Mouse (Mus musculus) heart, embryonic 15.5 days (tissue): Measurements from ENCODE around the gene Ctla2a. TPM values are rescaled to one million over a fixed set of nuclear protein-coding genes. Genes with fewer than 3 reads are reported as not detected.
"Not testable (repeated sequence)": the region's sequence is repeated elsewhere in the genome, so short reads cannot be mapped to it uniquely, and the experiment has no call there.

Experiments used
- ATAC-seq: fragments of 200-750 bp; cut with Nextera tagmentation; replicated peaks from 2 replicates; pipeline ENCODE4 v1.8.0; 2017; ENCODE audit warnings: low read depth, moderate TSS enrichment; ENCODE audit not compliant: insufficient number of reproducible peaks, insufficient read depth, low FRiP score
- H3K27ac ChIP-seq: fragments of 300-500 bp; sonication (generic); 2 replicates; pipeline ENCODE4 v1.5.1; 2015; ENCODE audit warnings: mild to moderate bottlenecking, inconsistent platforms
- H3K27me3 ChIP-seq: fragments of 300-500 bp; sonication (generic); 2 replicates; pipeline ENCODE4 v1.6.1; 2015; ENCODE audit warnings: inconsistent platforms
- H3K36me3 ChIP-seq: fragments of 300-500 bp; sonication (generic); 2 replicates; pipeline ENCODE4 v1.6.1; 2015; ENCODE audit warnings: mild to moderate bottlenecking, inconsistent platforms
- H3K4me1 ChIP-seq: fragments of 300-500 bp; sonication (generic); replicated peaks from 2 replicates; pipeline ENCODE4 v1.6.1; 2015; ENCODE audit warnings: inconsistent platforms
- H3K4me2 ChIP-seq: fragments of 300-500 bp; sonication (generic); 2 replicates; pipeline ENCODE4 v1.6.1; 2015; ENCODE audit warnings: inconsistent platforms, mild to moderate bottlenecking, moderate library complexity
- H3K4me3 ChIP-seq: fragments of 300-500 bp; sonication (generic); 2 replicates; pipeline ENCODE4 v1.5.1; 2015; ENCODE audit warnings: mild to moderate bottlenecking, inconsistent platforms
- H3K9ac ChIP-seq: fragments of 300-500 bp; sonication (generic); 2 replicates; pipeline ENCODE4 v1.6.1; 2015; ENCODE audit warnings: mild to moderate bottlenecking, inconsistent platforms
- H3K9me3 ChIP-seq: fragments of 300-500 bp; sonication (generic); replicated peaks from 2 replicates; pipeline ENCODE4 v1.6.1; 2016; ENCODE audit warnings: inconsistent platforms
- WGBS: fragments of 180-500 bp; shearing (Covaris S2); methylation state at CpG from one replicate; pipeline ENCODE4 v1.1.7; 2015; ENCODE audit warnings: mixed read lengths; 5-methylcytosine and 5-hydroxymethylcytosine counted together
- polyA plus RNA-seq: library from polyadenylated mRNA; unstranded; fragments of >200 nt; fragmentation: Nextera tagmentation; extraction: Ambion mirVana; gene quantifications from 2 replicates; pipeline ENCODE4 v1.2.1, GENCODE M21; 2015

Ctla2a gene
- polyA plus RNA-seq = 80.7 and 92.7 TPM in 2 replicates

DNA sequence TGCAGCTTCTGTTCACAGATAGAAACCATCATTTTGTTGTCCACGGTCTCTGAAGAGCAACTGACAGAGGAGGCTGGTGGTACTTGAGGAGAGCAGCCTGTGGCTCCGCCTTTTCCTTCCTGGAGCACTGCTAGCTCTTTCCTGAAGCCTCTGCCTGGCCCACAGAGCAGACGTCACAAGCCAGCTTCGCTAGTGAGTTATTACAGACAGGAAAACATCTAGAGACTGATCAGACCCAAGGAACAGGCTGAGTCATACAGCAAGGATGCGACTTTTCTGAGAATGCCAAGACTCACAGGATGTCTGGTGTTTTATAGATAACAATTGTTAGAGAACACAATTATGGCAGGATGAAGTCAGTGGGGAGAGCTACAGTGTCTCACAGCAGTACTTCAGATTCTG, at the start of gene Ctla2a, which contains the start of gene Gm49391:
Gene Ctla2a (minus strand): TSS at position 126 of the 402 bp plus-strand sequence.
Gene Gm49391 (minus strand): TSS at position 72 of the 402 bp plus-strand sequence.
- Histone ChIP-seq H3K4me3 (no peak within 1 kb of the TSS), H3K4me2 (no peak within 1 kb of the TSS), H3K4me1 (no peaks in the 10 kb centered on the region), H3K36me3 (no peaks in the 10 kb centered on the region), H3K9me3 (no peaks in the 10 kb centered on the region), H3K9ac (no peak within 1 kb of the TSS), H3K27me3 (no peaks in the 10 kb centered on the region), H3K27ac (peak within 1 kb of the TSS; percentile 51)
- 33% methylated on average over 5 of the region's 5 CpGs for WGBS
- ATAC-seq = peak; percentile 91

- WGBS = 71% methylated on average over 4 of the region's 4 CpGs
- not testable (repeated sequence) for H3K36me3 ChIP-seq, H3K4me3 ChIP-seq, H3K27ac ChIP-seq, H3K4me1 ChIP-seq, ATAC-seq, H3K4me2 ChIP-seq, H3K9ac ChIP-seq, H3K9me3 ChIP-seq, H3K27me3 ChIP-seq
These were observed 35.9 kb upstream of the Ctla2a start for GRCm38 (mm10) chr13:60972319-60972718.

DNA sequence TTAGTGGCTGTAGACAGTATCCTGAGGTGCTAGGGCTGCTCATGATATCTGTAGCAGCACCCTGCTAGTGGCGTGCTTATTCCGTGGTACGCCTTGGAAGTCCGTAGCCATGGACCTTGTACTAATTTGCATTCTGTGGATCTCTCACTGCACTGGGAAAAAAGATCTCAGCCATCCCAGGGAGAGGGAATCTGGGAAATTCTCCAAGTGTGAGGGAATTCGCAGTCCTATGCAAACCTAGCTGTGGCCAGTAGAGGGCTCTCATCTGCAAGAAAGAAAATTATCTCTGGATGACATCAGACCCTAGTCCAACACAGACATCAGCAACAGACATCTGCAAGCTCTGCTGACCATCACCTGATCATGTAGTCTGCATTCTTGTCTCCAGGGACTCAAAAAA, 27.6 kb upstream of the Ctla2a start:
- not testable (repeated sequence) for H3K27me3 ChIP-seq, H3K27ac ChIP-seq, H3K9me3 ChIP-seq, H3K36me3 ChIP-seq, H3K4me1 ChIP-seq, ATAC-seq, H3K4me3 ChIP-seq, H3K4me2 ChIP-seq, H3K9ac ChIP-seq
- 22% methylated on average over 5 of the region's 5 CpGs for WGBS

- no peaks in the 10 kb centered on the region for H3K9me3 ChIP-seq
- 54% methylated on average over 5 of the region's 5 CpGs for WGBS
- ATAC-seq = no peak
These were observed 25.3 kb upstream of the Ctla2a start for GRCm38 (mm10) chr13:60961706-60962105.

GRCm38 (mm10) chr13:60941884-60942283, 5.5 kb upstream of the Ctla2a start, which contains the start of gene Tpbpa:
TSS of gene Tpbpa (minus strand) at chr13:60941984.
- not testable (repeated sequence) for H3K4me1 ChIP-seq, H3K36me3 ChIP-seq, H3K4me3 ChIP-seq, H3K27me3 ChIP-seq, ATAC-seq, H3K4me2 ChIP-seq, H3K27ac ChIP-seq, H3K9me3 ChIP-seq, H3K9ac ChIP-seq
- WGBS = 66% methylated on average over 3 of the region's 3 CpGs

More at GRCm38 (mm10) chr13:60961706-60962105, 25.3 kb upstream of the Ctla2a start:
- H3K4me3 ChIP-seq = no peak overlapping the region
- H3K36me3 ChIP-seq = no peaks in the 10 kb centered on the region
- no peak overlapping the region for H3K9ac ChIP-seq
- H3K4me1 ChIP-seq = no peaks in the 10 kb centered on the region
- no peak overlapping the region for H3K4me2 ChIP-seq
- no peak overlapping the region for H3K27ac ChIP-seq
- no peaks in the 10 kb centered on the region for H3K27me3 ChIP-seq

- H3K4me3 ChIP-seq, H3K27ac ChIP-seq, ATAC-seq, H3K9me3 ChIP-seq, H3K36me3 ChIP-seq, H3K9ac ChIP-seq, H3K4me2 ChIP-seq, H3K27me3 ChIP-seq, H3K4me1 ChIP-seq: not testable (repeated sequence)
- 59% methylated on average over 2 of the region's 2 CpGs for WGBS
These were observed 935 bp downstream of the Ctla2a start, which contains the start of gene Gm49393 for GRCm38 (mm10) chr13:60935490-60935889. TSS of gene Gm49393 (minus strand) at chr13:60935590.

- H3K4me1 ChIP-seq, H3K36me3 ChIP-seq, H3K9ac ChIP-seq, H3K4me2 ChIP-seq, H3K9me3 ChIP-seq, ATAC-seq, H3K27me3 ChIP-seq, H3K4me3 ChIP-seq, H3K27ac ChIP-seq: not testable (repeated sequence)
- 74% methylated on average over 2 of the region's 2 CpGs for WGBS
These were observed 31.6 kb downstream of the Ctla2a start, which contains the start of gene Tpbpb for GRCm38 (mm10) chr13:60904780-60905179. TSS of gene Tpbpb (minus strand) at chr13:60904880.

- no peaks in the 10 kb centered on the region for H3K27me3 ChIP-seq
- ATAC-seq = peak; percentile 91
- no peaks in the 10 kb centered on the region for H3K9me3 ChIP-seq
These were observed 39.1 kb downstream of the Ctla2a start, which contains the start of gene Ctla2b for GRCm38 (mm10) chr13:60897328-60897727. TSS of gene Ctla2b (minus strand) at chr13:60897447.

DNA sequence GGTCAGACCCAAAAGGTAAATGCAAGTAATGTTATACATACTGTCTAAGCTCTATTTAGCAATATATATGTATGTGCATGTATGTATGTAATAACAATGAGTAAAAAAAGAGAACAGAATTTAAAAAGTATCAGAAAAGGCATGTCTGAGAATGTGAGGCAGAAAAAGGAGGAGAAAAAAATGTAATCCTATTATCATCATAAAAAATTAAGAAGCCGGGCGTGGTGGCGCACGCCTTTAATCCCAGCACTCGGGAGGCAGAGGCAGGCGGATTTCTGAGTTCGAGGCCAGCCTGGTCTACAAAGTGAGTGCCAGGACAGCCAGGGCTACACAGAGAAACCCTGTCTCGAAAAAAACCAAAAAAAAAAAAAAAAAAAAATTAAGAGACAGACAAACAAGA, 39.6 kb downstream of the Ctla2a start, which contains the start of gene Gm49392:
Gene Gm49392 (minus strand): TSS at position 101 of the 400 bp plus-strand sequence.
- H3K27ac ChIP-seq = peak within 1 kb of the TSS; percentile 26
- not testable (repeated sequence) for H3K27me3 ChIP-seq, H3K4me1 ChIP-seq, H3K4me3 ChIP-seq, H3K9ac ChIP-seq, H3K36me3 ChIP-seq, ATAC-seq, H3K4me2 ChIP-seq, H3K9me3 ChIP-seq
- 83% methylated on average over 8 of the region's 8 CpGs for WGBS

More at GRCm38 (mm10) chr13:60897328-60897727, 39.1 kb downstream of the Ctla2a start, which contains the start of gene Ctla2b:
- H3K36me3 ChIP-seq = no peaks in the 10 kb centered on the region
- H3K27ac ChIP-seq = peak within 1 kb of the TSS; percentile 26
- no peak within 1 kb of the TSS for H3K9ac ChIP-seq
- H3K4me1 ChIP-seq = no peaks in the 10 kb centered on the region
- H3K4me3 ChIP-seq = no peak within 1 kb of the TSS
- 43% methylated on average over 3 of the region's 3 CpGs for WGBS
- H3K4me2 ChIP-seq = no peak within 1 kb of the TSS

DNA sequence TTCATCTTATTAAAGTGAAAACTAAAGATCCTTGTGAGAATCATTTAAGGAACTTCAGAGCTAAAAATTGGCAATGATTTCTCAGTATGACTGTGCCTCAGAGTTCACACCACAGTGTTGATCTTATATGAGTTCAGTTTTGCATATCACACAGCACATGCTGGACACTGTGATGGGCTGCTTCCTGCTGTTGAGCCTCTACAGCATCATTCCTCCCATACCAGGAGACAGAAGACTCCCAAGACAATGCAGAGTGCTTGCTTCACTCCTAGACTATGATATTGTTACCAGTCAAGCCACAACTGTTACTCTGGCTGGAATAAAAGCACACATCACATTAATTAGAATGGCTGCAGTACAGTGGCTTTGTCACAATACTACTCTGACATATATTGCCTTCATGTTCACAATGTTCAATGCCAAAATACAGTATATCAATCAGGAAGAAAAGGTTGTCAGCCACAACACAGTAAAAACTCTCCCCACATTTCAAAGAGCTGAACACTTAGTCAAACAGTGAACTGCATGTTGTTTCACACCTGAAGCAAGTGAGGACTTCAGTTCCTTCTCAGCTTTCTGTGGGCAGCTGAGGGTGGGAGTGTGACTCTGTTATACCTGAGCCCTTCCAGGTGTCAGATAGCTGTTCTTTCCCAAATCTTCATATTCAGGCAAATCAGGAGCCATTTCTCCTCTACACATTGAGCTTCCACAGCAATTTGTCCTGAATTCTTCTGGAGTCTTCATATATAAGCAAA, 40.8 kb downstream of the Ctla2a start:
- ATAC-seq = no peak
- Histone ChIP-seq H3K27me3 (no peaks in the 10 kb centered on the region), H3K36me3 (no peaks in the 10 kb centered on the region), H3K9ac (no peak overlapping the region), H3K4me1 (no peaks in the 10 kb centered on the region), H3K27ac (no peak overlapping the region), H3K4me3 (no peak overlapping the region), H3K4me2 (no peak overlapping the region), H3K9me3 (no peaks in the 10 kb centered on the region)

DNA sequence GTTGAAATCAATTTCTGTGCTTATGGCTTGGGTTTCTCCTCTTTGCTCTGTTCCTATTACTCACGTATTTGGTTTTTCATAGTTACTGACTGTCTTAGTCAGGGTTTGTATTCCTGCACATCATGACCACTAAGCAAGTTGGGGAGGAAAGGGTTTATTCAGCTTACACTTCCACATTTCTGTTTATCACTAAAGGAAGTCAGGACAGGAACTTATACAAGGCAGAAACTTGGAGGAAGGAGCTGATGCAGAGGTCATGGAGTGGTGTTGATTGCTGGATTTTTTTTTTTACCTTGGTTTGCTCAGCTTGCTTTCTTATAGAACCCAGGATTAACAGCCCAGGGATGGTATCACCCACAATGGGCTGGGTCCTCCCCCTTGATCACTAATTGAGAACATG, 44.1 kb downstream of the Ctla2a start:
- H3K9me3 ChIP-seq = no peaks in the 10 kb centered on the region

More for the DNA sequence above, 44.1 kb downstream of the Ctla2a start:
- ATAC-seq = no peak
- H3K9ac ChIP-seq = no peak overlapping the region
- no peaks in the 10 kb centered on the region for H3K36me3 ChIP-seq
- no peaks in the 10 kb centered on the region for H3K27me3 ChIP-seq
- H3K27ac ChIP-seq = no peak overlapping the region
- H3K4me3 ChIP-seq = no peak overlapping the region
- WGBS = 79% methylated on average over 1 of the region's 1 CpGs
- H3K4me1 ChIP-seq = no peaks in the 10 kb centered on the region
- no peak overlapping the region for H3K4me2 ChIP-seq
